Mouse (Mus musculus): ENCODE data around the gene Tmc5. TPM values are rescaled to one million over a fixed set of nuclear protein-coding genes. Genes with fewer than 3 reads are reported as not detected.

Gene Tmc5
- polyA plus RNA-seq, 1 experiment, result 0.83 TPM

GRCm38 (mm10) chr7:118650891-118651290 lies 53.8 kb downstream of the Tmc5 start:
- no peak overlapping the region for H3K4me3 ChIP-seq (ENCODE audit: insufficient read depth, low read depth, low read length)
- WGBS, result 75% methylated on average over 1 of the region's 1 CpGs
- no peaks in the 10 kb centered on the region for H3K4me1 ChIP-seq (ENCODE audit: control insufficient read depth, insufficient read depth, low read length)
- H3K27me3 ChIP-seq (replicated peaks; ENCODE audit: control insufficient read depth, insufficient read depth, low read length), result no peaks in the 10 kb centered on the region
- no peak for DNase-seq
- no peaks in the 10 kb centered on the region for H3K36me3 ChIP-seq (ENCODE audit: control insufficient read depth, insufficient read depth, low read length)
- no peak overlapping the region for H3K27ac ChIP-seq (ENCODE audit: insufficient read depth, low read depth, low read length)
- TF ChIP-seq CTCF (conservative IDR thresholded peaks at IDR 0.05; ENCODE audit: insufficient read depth, insufficient read length, low read depth, low read length) (no peak), POLR2A (IDR thresholded peaks at IDR 0.05; ENCODE audit: low read depth, low read length) (no peak)

- H3K27ac ChIP-seq (ENCODE audit: insufficient read depth, low read depth, low read length), result no peak overlapping the region
- H3K36me3 ChIP-seq (ENCODE audit: control insufficient read depth, insufficient read depth, low read length), result no peaks in the 10 kb centered on the region
- no peaks in the 10 kb centered on the region for H3K27me3 ChIP-seq (replicated peaks; ENCODE audit: control insufficient read depth, insufficient read depth, low read length)
- no peaks in the 10 kb centered on the region for H3K4me1 ChIP-seq (ENCODE audit: control insufficient read depth, insufficient read depth, low read length)
- H3K4me3 ChIP-seq (ENCODE audit: insufficient read depth, low read depth, low read length), result no peak overlapping the region
- DNase-seq, result no peak
- TF ChIP-seq POLR2A (IDR thresholded peaks at IDR 0.05; ENCODE audit: low read depth, low read length), result no peak
- TF ChIP-seq CTCF (conservative IDR thresholded peaks at IDR 0.05; ENCODE audit: insufficient read depth, insufficient read length, low read depth, low read length), result no peak
- 77% methylated on average over 6 of the region's 6 CpGs for WGBS
Measured at GRCm38 (mm10) chr7:118652572-118653295, 55.6 kb downstream of the Tmc5 start.

- Histone ChIP-seq H3K4me1 (ENCODE audit: control insufficient read depth, insufficient read depth, low read length) (no peaks in the 10 kb centered on the region), H3K36me3 (ENCODE audit: control insufficient read depth, insufficient read depth, low read length) (no peaks in the 10 kb centered on the region), H3K4me3 (ENCODE audit: insufficient read depth, low read depth, low read length) (no peak overlapping the region), H3K27me3 (replicated peaks; ENCODE audit: control insufficient read depth, insufficient read depth, low read length) (no peaks in the 10 kb centered on the region), H3K27ac (ENCODE audit: insufficient read depth, low read depth, low read length) (no peak overlapping the region)
- DNase-seq, result no peak
- WGBS, result 23% methylated on average over 6 of the region's 6 CpGs
- no peak for TF ChIP-seq CTCF (conservative IDR thresholded peaks at IDR 0.05; ENCODE audit: insufficient read depth, insufficient read length, low read depth, low read length)
- TF ChIP-seq POLR2A (IDR thresholded peaks at IDR 0.05; ENCODE audit: low read depth, low read length), result no peak
Measured at GRCm38 (mm10) chr7:118656730-118657129, 59.6 kb downstream of the Tmc5 start.

GRCm38 (mm10) chr7:118667773-118668172 lies 70.7 kb downstream of the Tmc5 start:
- H3K4me3 ChIP-seq (ENCODE audit: insufficient read depth, low read depth, low read length), result no peak overlapping the region
- H3K27ac ChIP-seq (ENCODE audit: insufficient read depth, low read depth, low read length), result no peak overlapping the region
- no peaks in the 10 kb centered on the region for H3K4me1 ChIP-seq (ENCODE audit: control insufficient read depth, insufficient read depth, low read length)
- no peaks in the 10 kb centered on the region for H3K27me3 ChIP-seq (replicated peaks; ENCODE audit: control insufficient read depth, insufficient read depth, low read length)
- no peaks in the 10 kb centered on the region for H3K36me3 ChIP-seq (ENCODE audit: control insufficient read depth, insufficient read depth, low read length)
- no peak for DNase-seq
- TF ChIP-seq CTCF (conservative IDR thresholded peaks at IDR 0.05; ENCODE audit: insufficient read depth, insufficient read length, low read depth, low read length) (no peak), POLR2A (IDR thresholded peaks at IDR 0.05; ENCODE audit: low read depth, low read length) (no peak)
- 90% methylated on average over 2 of the region's 2 CpGs for WGBS

- H3K27me3 ChIP-seq (replicated peaks; ENCODE audit: control insufficient read depth, insufficient read depth, low read length), result no peaks in the 10 kb centered on the region
- DNase-seq, result no peak
- WGBS, result 76% methylated on average over 4 of the region's 4 CpGs
- H3K27ac ChIP-seq (ENCODE audit: insufficient read depth, low read depth, low read length), result no peak overlapping the region
- TF ChIP-seq CTCF (conservative IDR thresholded peaks at IDR 0.05; ENCODE audit: insufficient read depth, insufficient read length, low read depth, low read length) (no peak), POLR2A (IDR thresholded peaks at IDR 0.05; ENCODE audit: low read depth, low read length) (no peak)
- no peaks in the 10 kb centered on the region for H3K36me3 ChIP-seq (ENCODE audit: control insufficient read depth, insufficient read depth, low read length)
- no peaks in the 10 kb centered on the region for H3K4me1 ChIP-seq (ENCODE audit: control insufficient read depth, insufficient read depth, low read length)
- no peak overlapping the region for H3K4me3 ChIP-seq (ENCODE audit: insufficient read depth, low read depth, low read length)
Measured at GRCm38 (mm10) chr7:118670142-118670541, 73.0 kb downstream of the Tmc5 start.

- Histone ChIP-seq H3K27ac (ENCODE audit: insufficient read depth, low read depth, low read length) (no peak overlapping the region), H3K27me3 (replicated peaks; ENCODE audit: control insufficient read depth, insufficient read depth, low read length) (no peaks in the 10 kb centered on the region), H3K4me1 (ENCODE audit: control insufficient read depth, insufficient read depth, low read length) (no peaks in the 10 kb centered on the region), H3K4me3 (ENCODE audit: insufficient read depth, low read depth, low read length) (no peak overlapping the region), H3K36me3 (ENCODE audit: control insufficient read depth, insufficient read depth, low read length) (no peaks in the 10 kb centered on the region)
- no peak for DNase-seq
- TF ChIP-seq CTCF (conservative IDR thresholded peaks at IDR 0.05; ENCODE audit: insufficient read depth, insufficient read length, low read depth, low read length) (no peak), POLR2A (IDR thresholded peaks at IDR 0.05; ENCODE audit: low read depth, low read length) (no peak)
- WGBS, result 87% methylated on average over 4 of the region's 4 CpGs
Measured at GRCm38 (mm10) chr7:118676826-118677225, 79.7 kb downstream of the Tmc5 start.

- Histone ChIP-seq H3K27me3 (replicated peaks; ENCODE audit: control insufficient read depth, insufficient read depth, low read length) (no peaks in the 10 kb centered on the region), H3K4me3 (ENCODE audit: insufficient read depth, low read depth, low read length) (no peak overlapping the region), H3K4me1 (ENCODE audit: control insufficient read depth, insufficient read depth, low read length) (no peaks in the 10 kb centered on the region), H3K36me3 (ENCODE audit: control insufficient read depth, insufficient read depth, low read length) (peaks cover 6% of the 10 kb centered on the region), H3K27ac (ENCODE audit: insufficient read depth, low read depth, low read length) (no peak overlapping the region)
- peak; percentile 77 for TF ChIP-seq CTCF (conservative IDR thresholded peaks at IDR 0.05; ENCODE audit: insufficient read depth, insufficient read length, low read depth, low read length)
- TF ChIP-seq POLR2A (IDR thresholded peaks at IDR 0.05; ENCODE audit: low read depth, low read length), result no peak
- WGBS, result 31% methylated on average over 5 of the region's 5 CpGs
- DNase-seq, result peak; percentile 71
Measured at GRCm38 (mm10) chr7:118688199-118688598, 91.1 kb downstream of the Tmc5 start.

All from kidney, adult 2 months (tissue).